Mouse (Mus musculus): ENCODE measurements around the gene Slc9a3r1.

Gene Slc9a3r1

DNA sequence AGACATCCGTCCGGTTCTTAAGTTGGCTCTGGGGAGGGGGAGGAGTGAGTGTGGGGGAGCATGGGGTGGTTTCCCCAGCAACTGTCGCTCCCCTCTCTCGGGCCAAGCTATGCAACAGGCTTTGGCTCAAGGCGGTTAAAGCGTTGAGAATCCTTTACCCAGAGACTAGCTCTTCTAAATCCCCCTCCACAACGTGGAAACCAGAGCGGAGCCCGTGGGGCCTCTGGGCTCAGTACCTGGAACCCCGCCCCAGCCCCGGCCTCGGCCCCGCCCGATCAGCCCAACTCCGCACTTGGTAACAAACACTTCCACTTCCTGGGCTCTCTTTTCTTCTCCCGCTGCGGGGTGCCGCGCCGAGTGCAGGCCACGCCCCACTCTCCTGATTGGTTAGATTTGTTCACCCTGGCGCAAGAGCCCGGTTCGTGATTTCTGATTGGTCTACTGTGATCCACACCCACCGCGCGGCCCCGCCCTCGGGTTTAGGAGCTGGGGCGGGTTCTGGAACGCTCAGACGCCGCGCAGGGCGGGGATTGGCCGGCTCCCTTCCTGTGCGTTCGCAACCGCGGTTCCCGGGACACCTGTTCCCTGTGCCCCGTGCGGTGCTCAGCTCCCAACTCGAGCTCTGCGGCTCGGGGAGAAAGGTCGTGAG, at the start of gene Slc9a3r1:
Slc9a3r1 (plus strand) TSS at position 510 of the 649 bp plus-strand sequence.
- DNase-seq (ENCODE audit: low spot score in 2 of 2), result peak; percentile 79 to 96

DNA sequence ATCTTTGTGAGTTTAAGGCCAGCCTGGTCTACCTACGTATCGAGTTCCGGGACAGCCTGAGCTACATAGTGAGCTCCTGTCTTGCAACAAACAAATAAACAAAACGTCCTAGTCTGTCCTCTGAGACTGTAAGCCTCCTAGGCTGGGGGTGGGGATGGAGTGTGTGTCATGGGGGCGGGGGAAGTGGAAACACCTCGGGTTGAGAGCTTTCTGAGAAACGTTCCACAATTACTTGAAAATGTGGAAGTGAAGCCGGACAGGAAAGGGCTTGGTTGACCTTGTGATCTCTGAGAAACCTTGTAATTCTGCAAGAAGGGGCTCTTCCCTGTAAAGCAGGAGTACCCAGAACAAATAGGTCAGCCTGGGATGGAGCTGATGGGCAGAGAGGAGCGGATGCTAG, 43.7 kb upstream of the Slc9a3r1 start:
- DNase-seq (ENCODE audit: low spot score in 2 of 2), result no peak

DNA sequence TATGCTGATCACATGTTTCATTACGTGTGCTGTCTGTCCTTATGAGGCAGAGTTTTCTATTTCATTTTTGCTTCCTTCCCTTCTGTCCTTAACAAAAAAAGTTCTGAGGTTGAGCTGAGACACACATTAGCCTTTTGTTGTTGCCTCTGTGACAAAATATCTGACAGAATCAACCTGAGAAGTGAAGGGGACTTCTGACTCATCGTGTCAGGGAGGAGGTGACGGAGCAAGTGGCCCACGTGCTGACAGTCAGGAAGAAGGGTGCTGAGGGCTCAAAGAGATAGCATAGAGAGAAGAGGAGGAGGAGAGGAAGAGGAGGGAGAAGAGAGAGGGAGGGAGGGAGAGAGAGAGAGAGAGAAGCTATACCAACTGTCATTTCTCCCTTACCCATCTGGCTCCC, 34.7 kb upstream of the Slc9a3r1 start:
- DNase-seq (ENCODE audit: low spot score in 2 of 2), result no peak

DNA sequence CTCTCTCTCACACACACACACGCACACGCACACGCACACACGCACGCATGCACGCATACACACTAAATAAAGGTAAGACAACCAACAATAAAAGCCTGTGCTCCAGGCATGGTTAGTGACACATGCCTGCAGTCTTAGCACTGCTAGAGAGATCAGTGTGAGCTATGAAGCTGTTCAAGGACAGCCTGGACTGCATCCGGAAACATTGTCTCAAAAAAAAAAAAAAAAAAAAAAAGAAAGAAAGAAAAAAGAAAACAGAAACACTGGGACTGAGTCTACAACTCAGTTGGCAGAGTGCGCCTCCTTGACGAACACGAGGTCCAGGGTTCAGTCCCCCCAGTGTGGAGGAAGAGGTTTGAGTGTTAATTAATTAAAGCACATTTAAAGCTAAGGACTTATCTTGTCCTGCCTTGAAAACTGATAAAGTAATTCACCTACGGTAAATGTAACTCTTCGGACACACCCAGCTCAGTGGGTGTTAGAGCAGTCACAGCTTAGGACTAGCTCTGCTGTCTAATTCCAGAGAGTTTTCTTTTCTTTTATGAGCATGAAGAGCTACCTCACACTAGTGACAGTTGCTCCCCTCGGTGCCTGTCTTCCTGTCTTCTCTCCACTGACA, 33.5 kb upstream of the Slc9a3r1 start:
- no peak for DNase-seq (ENCODE audit: low spot score in 2 of 2)

DNA sequence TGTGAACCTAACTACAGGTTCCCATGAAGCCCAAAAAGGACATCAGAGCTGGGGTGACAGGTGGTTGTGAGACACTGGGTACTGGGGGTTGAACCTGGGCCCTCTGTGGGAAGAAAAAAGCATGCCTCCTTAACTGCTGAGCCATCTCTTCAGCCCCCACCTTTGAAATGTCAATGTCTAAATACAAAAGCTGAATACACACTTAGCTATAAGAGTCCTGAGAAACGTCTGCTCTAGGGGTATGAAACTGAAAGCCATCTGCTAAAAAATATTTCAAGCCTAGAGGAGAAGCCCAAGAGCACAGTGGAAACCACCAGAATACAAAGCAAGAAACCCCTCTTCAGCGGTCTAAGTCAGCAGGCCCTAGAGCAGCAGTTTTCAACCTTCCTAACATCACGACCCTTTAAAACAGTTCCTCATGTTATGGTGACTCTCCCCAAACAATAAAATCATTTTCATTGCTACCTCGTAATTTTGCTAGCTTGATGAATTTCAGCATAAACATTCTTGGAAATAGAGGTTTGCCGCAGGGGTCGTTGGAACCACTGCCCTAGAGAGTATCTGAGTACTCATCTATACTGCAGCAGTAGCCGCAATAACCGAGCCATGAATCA, 31.3 kb upstream of the Slc9a3r1 start:
- no peak for DNase-seq (ENCODE audit: low spot score in 2 of 2)

DNA sequence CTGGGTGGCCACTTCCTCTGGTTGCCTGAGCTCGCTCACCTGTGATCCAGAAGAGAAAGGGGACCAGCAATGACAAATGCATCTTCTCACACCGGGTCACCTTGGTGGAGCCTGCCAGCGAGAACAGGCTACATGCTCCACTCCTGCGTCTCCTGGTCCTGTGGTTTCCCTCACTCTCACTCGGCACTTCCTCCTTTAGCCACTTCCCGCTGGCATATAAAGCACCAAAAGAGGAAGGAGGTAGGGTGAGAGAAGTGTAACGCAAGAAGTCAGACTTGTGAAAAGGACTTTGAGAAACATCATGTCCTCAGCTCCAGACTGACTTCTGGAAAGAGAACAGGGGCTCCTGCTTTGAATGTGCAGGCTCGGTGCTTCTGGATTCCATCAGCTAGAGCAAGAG, 29.3 kb upstream of the Slc9a3r1 start, which contains the start of gene Cd300lf:
Cd300lf (minus strand) TSS at position 193 of the 400 bp plus-strand sequence.
- peak in 1 of 2 experiments; percentile 28 for DNase-seq (ENCODE audit: low spot score in 2 of 2)

DNA sequence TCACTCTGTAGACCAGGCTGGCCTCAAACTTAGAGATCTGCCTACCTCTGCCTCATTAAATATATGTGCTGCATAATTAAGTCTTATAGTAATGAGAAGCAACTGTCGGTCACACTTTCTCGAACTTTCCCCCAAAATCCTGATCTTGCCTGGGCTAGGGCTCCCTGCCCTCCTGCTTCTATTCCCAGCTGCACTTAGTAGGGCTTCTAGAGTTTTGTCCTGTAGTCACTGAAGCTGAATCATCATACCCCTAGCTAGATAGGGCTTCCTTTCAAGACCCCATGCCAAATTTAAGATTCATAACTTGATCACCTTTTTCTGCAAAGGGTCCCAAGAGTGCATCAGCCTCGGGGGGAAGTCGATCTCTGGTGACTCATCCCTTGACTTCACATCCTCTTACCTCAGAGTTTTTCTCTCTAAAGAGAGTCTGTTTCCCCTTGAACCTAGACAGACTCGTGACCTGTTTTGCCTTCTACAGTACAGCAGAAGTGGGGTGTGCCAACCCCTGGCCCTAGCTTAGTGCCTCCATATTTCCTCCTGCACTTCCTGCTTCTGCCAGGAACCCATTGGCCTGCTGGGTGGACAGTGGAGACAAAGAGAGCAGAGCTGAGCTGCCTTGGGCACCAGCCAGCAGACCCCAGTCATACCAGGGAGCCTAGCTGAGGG, 24.4 kb upstream of the Slc9a3r1 start:
- no peak for DNase-seq (ENCODE audit: low spot score in 2 of 2)

DNA sequence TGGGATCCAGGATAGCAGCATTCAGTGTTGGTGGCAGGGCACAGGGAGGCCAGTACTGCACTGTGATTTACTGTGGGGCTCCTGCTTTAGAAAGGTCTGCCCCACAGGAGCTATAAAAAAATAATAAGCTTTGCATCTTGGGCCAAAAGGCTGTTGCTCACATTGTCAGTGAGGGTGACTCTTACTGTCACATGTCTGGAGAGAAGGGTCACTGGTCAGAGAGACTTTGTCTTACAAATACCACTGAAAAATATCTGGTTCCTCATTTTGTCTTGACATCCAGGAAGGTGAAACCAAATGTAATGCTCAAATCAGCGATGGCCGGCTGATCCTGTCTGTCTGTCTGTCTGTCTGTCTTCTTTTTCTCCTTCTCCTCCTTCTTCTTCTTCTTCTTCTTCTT, 21.2 kb upstream of the Slc9a3r1 start:
- no peak for DNase-seq (ENCODE audit: low spot score in 2 of 2)

DNA sequence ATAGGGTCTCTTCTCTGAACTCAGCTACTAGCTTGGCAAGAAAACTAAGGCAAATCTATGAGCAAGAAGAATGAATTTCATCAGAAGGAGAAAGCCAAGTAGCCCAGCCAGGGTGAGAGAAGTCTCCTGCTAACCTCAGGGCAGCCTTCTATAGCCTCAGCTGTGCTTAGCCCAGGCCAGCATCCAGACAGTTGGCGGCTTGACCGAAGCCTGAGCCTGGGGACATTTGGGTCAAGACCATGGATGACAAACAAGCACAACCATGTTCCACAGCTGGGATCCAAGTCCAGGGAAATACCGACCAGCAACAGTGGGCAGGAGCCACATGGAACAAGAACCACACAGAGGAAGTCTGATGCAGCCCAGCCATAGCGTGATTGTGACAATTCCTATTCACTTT, 15.3 kb upstream of the Slc9a3r1 start:
- DNase-seq (ENCODE audit: low spot score in 2 of 2), result no peak

DNA sequence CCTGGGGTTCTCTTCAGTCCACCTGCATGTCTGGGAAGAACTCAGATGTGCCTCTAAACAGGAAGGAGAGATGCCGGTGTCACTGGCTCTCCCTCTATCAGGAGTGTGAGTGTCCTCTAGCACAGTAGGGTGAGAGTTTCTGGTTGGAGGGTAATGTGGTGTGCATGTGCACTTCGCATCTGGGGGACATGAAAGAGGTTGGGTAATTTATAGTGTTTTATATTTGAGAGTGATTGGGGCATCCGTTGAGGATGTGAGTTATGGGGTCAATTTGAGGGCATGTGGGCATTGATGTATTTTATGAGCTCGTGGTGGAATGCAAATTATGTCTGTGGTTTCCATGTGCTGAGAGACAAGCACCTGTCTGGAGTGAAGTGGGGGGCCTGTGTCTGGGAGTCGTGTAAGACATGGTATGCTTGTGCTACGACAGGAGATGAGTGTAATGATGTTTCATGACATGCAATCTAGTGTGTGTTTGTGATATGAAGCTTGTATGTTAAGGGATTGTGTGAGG, 12.3 kb upstream of the Slc9a3r1 start:
- no peak for DNase-seq (ENCODE audit: low spot score in 2 of 2)

DNA sequence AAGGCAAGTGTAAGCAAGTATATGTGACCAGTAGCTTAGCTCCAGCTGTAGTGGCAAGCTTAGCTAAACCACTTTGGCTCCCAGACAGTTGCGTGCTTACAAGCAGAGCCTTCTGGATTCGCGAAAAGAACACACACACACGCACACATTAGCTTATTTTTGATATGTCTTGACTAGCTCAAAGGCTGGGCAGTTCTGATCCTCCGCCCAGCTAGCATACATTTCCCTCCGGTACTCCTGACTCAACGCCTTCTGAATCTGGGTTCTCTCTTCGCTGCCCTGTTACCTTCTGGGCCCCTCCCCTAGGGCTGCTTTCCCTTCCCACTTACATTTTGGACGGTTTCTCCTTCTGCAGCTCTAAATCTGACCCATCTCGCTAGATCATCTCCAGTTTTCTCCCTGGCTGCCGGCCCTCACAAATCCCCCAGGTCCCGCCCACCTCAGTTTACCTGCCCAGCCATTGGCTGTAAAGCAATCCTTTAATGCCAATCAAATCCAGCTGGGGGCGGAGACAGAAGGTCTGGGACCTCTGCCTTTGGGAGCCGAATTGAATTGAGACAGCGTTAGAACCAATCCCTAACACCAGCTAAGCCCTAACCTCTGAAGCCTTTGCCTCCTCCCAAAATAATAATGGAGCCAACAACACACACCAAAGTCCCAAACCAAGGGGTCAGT, 11.2 kb upstream of the Slc9a3r1 start:
- DNase-seq (ENCODE audit: low spot score in 2 of 2), result peak in 1 of 2 experiments; percentile 22

DNA sequence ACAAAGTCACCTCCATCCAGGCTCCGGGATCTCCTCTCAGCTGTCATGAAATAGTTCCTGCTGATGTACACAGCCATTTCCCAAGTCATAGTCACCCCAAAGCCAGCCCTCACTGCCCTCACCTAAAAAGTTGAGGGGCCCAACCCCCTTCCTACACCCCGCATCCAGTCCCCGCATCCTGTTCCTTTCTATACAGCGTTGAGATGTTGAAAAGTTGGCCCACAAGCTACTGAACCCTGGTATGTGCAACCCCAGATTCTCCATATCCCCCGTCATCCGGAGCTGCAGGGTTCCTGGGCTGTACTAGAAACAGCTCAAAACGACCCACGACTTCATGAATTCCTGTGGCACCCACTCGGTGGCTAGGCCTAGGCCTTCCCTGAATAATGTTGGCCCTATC, 10.1 kb upstream of the Slc9a3r1 start:
- DNase-seq (ENCODE audit: low spot score in 2 of 2), result no peak

DNA sequence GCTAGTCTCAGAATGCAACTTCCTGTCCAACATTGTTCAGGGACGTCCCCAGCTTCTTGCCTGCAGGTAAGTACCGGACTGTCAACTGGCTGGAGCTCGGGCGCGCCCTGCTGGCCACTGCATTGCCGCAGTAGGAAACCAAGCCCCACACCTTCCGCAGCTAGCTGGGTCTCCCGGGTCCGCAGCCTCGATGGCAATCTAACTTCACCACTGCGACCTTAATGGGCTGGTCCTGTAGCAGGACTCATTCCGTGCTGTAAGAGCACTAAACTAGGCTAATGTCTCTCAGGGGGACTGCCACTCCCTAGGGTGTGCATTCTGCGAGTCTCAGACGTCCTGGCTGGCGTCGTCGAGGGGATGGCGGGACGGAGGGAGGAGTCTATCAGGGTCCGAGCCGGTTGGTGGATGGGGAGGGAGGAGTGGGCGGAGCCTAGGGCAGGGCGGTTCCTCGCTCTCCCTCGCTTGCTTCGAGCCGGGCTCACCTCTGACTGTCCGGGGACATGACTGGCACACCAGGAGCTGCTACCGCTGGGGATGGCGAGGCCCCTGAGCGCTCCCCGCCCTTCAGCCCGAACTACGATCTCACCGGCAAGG, 9.3 kb upstream of the Slc9a3r1 start:
- peak in 1 of 2 experiments; percentile 62 for DNase-seq (ENCODE audit: low spot score in 2 of 2)

DNA sequence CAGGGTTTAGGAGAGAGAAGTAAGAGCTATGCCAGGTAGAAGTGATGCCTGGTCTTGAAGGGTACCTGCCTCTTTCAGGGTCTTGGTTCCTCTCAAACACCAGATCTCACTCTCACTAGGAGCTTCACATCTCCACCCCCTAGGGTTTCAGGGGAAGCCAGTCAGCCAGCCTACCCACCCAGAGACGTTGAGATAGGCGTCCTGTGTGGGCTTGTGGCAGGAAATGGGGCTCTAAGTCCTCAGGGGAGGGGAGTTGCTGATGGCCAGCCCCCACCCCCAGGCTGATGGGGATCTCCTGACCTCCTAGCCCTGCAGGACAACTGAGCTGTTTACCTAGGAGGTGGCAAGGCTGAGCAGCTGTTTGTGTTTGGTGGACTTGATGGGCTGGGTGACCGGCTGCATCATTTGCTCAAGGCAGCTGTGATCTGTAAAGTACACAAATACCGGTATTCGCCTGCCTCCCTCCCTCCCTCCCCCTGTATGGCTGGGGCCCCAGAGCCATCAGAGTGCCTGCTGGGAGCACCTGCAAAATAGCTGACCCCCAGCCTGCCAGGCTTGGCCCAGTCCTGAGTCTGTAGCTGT, 8.0 kb upstream of the Slc9a3r1 start:
- no peak for DNase-seq (ENCODE audit: low spot score in 2 of 2)

DNA sequence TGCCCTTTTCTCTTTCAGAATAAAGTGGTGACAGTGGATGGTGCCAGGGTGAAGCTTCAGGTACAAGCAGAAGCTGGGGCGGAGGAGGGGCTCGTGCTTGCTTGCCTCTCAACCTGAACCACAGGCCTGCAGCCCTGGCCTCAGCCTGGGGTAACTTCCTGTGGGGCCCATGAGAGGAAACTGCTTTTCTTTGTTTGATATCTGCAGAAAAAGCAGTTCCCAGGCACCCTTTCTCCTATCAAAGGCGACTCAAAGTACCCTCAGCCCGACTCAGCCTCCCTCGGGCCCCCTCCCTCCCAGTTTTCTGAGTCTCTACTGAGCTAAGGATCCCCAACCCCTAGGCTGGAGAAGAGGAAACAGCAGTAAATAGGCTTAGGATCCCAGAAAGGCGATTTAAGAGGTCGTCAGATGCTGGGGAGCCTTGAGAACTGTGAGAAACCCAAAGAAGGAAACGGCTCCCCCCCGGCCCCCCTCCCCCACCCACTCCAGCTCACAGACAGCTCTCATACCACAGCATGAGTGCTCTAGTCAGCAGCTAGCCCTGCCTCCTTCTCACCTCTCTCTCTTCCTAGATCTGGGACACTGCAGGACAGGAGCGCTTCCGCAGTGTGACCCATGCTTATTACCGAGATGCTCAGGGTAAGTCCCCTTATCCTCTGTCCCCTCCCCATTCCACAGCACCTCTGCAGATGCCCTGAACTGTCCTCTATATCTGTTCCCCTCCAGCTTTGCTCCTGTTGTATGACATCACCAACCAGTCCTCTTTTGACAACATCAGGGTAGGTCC, 5.0 kb upstream of the Slc9a3r1 start:
- no peak for DNase-seq (ENCODE audit: low spot score in 2 of 2)

DNA sequence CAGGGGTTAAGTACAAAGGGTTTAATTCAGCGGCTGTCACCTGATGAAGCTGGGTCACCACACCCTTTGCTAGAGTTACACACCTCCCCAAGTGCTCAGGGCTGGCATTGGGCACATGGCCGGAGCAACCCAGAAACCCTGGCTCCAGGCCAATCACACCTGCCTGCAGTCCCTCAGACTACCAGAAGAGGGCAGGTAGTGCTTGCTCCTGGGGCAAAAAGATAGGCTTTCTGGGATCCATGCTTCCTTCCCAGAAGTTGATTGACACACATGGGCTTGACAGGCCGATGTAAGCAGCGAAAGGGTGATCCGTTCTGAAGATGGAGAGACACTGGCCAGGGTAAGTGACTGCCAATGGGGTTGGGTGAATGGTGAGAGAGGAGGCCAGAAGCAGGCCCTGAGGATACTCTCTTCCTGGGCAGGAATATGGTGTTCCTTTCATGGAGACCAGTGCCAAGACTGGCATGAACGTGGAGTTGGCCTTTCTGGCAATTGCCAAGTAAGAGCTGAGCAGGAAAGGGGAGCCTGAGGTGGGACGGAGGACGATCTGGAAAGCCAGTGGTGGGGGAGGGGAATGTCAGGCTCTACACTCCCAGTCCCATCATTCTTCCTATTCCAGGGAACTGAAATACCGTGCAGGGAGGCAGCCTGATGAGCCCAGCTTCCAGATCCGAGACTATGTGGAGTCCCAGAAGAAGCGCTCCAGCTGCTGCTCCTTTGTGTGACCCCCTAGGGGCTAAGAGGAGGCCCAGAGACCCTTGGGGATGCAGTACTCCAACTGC, 2.9 kb upstream of the Slc9a3r1 start:
- peak in 1 of 2 experiments; percentile 74 for DNase-seq (ENCODE audit: low spot score in 2 of 2)

DNA sequence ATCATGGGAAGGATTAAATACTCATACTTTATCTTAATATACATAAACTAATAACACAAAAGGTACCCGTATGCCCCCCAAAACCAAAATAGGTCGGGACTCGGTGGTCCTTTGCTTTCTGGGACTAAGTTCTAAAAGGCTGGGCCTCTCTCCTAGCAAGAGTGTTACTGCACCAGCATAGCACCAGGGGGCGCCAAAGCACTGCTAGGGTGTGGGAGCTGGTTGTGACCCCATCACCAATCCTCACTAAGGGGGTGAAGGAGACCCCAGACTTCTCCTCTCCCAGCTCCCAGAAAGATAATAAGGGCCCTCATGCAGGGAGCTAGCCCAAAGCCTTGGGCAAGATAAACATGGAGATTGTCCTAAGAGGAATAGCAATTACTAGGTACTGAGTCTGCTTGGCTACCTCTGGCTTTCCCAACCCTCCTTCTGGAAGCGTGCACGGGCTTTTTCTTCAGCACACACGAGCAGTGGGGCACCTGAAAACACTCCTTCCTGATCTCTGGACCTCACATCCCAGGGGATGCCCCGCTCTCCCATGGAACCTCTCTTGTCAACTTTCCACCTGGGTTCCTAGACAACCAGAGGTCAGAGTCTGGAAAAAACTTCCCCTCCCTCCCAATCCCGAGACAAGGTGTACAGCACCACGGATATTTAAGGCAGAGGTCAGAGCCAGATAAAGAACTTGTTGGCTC, 2.1 kb upstream of the Slc9a3r1 start:
- DNase-seq (ENCODE audit: low spot score in 2 of 2), result no peak

DNA sequence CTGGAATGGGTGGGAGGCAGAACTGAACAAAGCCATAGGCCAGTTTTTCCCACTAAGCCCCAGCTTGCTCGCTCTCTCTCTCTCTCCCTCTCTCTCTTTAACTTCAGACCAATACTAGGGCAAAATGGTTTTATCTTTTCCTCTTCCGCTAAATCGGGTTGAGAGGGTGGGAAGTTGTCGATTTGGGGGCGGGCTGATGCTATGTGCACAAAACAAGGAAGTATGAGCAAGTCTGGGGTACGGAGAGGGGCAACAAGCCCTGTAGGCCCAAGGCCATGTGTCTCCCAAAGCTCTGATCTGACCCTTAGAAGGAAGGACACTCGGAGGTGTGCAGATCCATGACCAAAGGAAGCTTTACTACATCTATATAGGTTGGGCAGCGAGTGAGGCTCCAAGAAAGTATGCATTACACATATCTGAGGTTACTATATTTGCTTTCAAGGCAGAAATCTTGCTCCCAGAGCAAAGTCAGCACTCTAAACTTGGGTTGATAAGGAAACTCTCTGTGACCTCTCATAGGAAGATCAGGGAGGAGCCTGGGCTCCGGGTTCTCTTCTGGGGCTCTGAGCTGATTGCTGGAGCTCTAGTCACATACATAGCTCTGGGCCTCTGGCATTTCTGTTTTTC, 1.4 kb upstream of the Slc9a3r1 start:
- DNase-seq (ENCODE audit: low spot score in 2 of 2), result no peak

Measured in left cerebral cortex, adult 9 months (tissue).